Mouse (Mus musculus) midbrain, embryonic 16.5 days (tissue): Measurements from ENCODE around the gene Gm21992. TPM values are rescaled to one million over a fixed set of nuclear protein-coding genes. Genes with fewer than 3 reads are reported as not detected.
"Not testable (repeated sequence)": the region's sequence is repeated elsewhere in the genome, so short reads cannot be mapped to it uniquely, and the experiment has no call there.

Experiments used
- ATAC-seq: fragments of 200-750 bp; cut with Nextera tagmentation; 2 replicates; pipeline ENCODE4 v1.8.0; 2017; ENCODE audit warnings: moderate TSS enrichment
- H3K27ac ChIP-seq: fragments of 300-500 bp; sonication (generic); 2 replicates; pipeline ENCODE4 v1.5.1; 2014; ENCODE audit warnings: mild to moderate bottlenecking, low read length, mixed read lengths
- H3K27me3 ChIP-seq: fragments of 300-500 bp; sonication (generic); 2 replicates; pipeline ENCODE4 v1.6.1; 2014; ENCODE audit warnings: low read depth, low read length, mixed read lengths; ENCODE audit not compliant: control insufficient read depth, insufficient read depth
- H3K36me3 ChIP-seq: fragments of 300-500 bp; sonication (generic); 2 replicates; pipeline ENCODE4 v1.6.1; 2014; ENCODE audit warnings: mild to moderate bottlenecking, low read length, moderate library complexity, mixed read lengths; ENCODE audit not compliant: control insufficient read depth, insufficient read depth
- H3K4me1 ChIP-seq: fragments of 300-500 bp; sonication (generic); 2 replicates; pipeline ENCODE4 v1.6.1; 2014; ENCODE audit warnings: mild to moderate bottlenecking, low read length, mixed read lengths; ENCODE audit not compliant: control insufficient read depth, insufficient read depth
- H3K4me2 ChIP-seq: fragments of 300-500 bp; sonication (generic); 2 replicates; pipeline ENCODE4 v1.6.1; 2014; ENCODE audit warnings: mild to moderate bottlenecking, low read length, mixed read lengths
- H3K4me3 ChIP-seq: fragments of 300-500 bp; sonication (generic); 2 replicates; pipeline ENCODE4 v1.5.1; 2014; ENCODE audit warnings: low read depth, mild to moderate bottlenecking, low read length, moderate library complexity, mixed read lengths
- H3K9ac ChIP-seq: fragments of 300-500 bp; sonication (generic); 2 replicates; pipeline ENCODE4 v1.6.1; 2014; ENCODE audit warnings: low read depth, low read length, mixed read lengths
- H3K9me3 ChIP-seq: fragments of 300-500 bp; sonication (generic); replicated peaks from 2 replicates; pipeline ENCODE4 v1.6.1; 2014; ENCODE audit warnings: mild to moderate bottlenecking, low read length, mixed read lengths; ENCODE audit not compliant: control insufficient read depth, poor library complexity, severe bottlenecking
- WGBS: fragments of 180-500 bp; shearing (Covaris S2); extraction: QIAGEN DNeasy Blood & Tissue Kit; methylation state at CpG from one replicate; pipeline ENCODE4 v1.1.7; 2014; 5-methylcytosine and 5-hydroxymethylcytosine counted together
- polyA plus RNA-seq: library from polyadenylated mRNA; unstranded; fragments of >200 nt; fragmentation: Nextera tagmentation; extraction: Ambion mirVana; gene quantifications from 2 replicates; pipeline ENCODE4 v1.2.1, GENCODE M21; 2015

The Gm21992 gene
- polyA plus RNA-seq, 1 experiment from 2014 or later = 19.0 TPM

DNA sequence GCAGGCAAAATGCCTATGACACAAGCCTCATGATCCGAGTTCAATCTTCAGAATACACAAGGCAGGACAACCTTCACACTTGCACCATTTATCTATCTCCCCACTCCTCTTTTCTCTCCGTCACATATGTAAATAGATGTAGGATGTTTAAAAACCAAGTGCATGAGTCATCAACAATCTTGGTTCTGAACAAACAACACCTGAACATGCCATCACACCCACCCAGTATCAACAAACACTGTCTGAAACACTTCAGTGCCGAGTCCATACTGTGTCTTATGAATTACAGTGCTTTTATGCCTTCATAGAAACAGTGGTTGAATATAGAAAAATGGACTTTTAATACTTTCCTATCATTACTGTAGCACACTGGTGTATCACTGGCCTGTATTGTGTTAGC lies 38.6 kb downstream of the Gm21992 start:
- ATAC-seq = no peak
- Histone ChIP-seq H3K36me3 (peaks cover 5% of the 10 kb centered on the region), H3K27me3 (no peaks in the 10 kb centered on the region), H3K9me3 (no peaks in the 10 kb centered on the region), H3K4me3 (no peak overlapping the region), H3K4me2 (no peak overlapping the region), H3K27ac (no peak overlapping the region), H3K4me1 (no peaks in the 10 kb centered on the region), H3K9ac (no peak overlapping the region)
- WGBS = 84% methylated on average over 3 of the region's 3 CpGs

DNA sequence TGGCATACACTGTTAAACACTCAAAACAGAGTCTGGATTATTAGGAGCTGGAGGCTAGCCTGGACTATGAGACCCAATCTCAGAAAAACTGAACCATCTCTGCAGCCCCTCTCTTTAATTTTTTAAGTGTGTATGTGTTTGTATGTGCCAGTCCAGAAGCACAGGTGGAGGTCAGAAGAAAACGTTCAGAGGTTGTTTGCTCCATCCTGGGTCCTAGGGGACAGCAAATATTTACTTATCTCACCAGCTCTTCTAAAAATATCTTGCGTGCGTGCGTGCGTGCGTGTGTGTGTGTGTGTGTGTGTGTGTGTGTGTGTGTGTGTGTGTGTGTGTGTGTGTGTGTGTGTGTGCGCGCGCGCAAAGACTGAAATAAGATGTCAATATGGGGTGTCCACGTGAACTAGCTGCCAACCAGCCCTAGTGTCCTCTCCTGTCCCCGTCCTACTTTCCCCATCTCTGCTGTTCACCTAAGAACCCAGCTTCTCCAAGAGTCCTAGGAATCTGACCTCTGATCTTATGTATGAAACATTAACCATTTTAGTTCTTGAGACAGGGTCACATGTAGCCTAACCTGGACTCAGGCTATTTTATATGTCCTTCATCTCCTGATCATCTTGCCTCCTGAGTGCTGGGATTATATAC lies 43.8 kb downstream of the Gm21992 start:
- no peak overlapping the region for H3K4me3 ChIP-seq
- no peak overlapping the region for H3K4me2 ChIP-seq
- 90% methylated on average over 11 of the region's 12 CpGs for WGBS
- H3K4me1 ChIP-seq = peaks cover 17% of the 10 kb centered on the region
- H3K36me3 ChIP-seq = peaks cover 18% of the 10 kb centered on the region
- H3K27ac ChIP-seq = no peak overlapping the region
- no peaks in the 10 kb centered on the region for H3K9me3 ChIP-seq
- ATAC-seq = no peak
- H3K27me3 ChIP-seq = no peaks in the 10 kb centered on the region
- no peak overlapping the region for H3K9ac ChIP-seq

DNA sequence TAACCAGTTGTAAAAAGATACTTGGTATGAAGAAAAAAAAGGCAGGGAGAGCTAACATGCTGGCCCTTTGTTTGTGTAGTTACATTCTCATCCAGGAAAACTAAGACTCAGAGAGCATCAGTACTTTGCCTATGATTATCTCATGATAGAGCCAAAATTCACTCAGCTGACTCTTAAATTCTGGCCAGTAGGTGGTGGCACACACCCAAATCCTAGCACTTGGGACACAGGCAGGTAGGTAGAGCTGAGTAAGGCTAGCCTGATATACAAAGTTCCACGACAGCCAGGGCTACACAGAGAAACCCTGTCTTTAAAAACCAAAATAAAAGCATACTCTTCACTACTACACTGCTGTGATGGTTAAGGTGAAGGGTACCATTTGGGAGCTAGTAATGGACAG lies 48.5 kb downstream of the Gm21992 start:
- Histone ChIP-seq H3K4me2 (no peak overlapping the region), H3K4me3 (no peak overlapping the region), H3K27ac (no peak overlapping the region), H3K9ac (no peak overlapping the region), H3K4me1 (peaks cover 54% of the 10 kb centered on the region), H3K36me3 (peaks cover 21% of the 10 kb centered on the region), H3K27me3 (no peaks in the 10 kb centered on the region), H3K9me3 (no peaks in the 10 kb centered on the region)
- no peak for ATAC-seq
- WGBS = 81% methylated on average over 1 of the region's 1 CpGs

DNA sequence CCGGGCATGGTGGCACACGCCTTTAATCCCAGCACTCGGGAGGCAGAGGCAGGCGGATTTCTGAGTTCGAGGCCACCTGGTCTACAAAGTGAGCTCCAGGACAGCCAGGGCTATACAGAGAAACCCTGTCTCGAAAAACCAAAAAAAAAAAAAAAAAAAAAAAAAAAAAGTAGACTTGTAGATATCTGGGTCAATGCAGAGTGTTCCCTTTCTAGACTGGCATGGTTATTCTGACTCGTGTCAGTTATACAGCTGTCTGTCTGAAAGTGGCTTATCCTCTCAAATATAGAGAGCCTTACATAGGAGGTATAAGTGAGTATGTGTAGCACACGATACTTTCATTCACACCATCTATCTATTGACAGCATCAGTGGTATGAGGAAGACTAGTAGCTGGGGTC lies 50.9 kb downstream of the Gm21992 start:
- H3K4me2 ChIP-seq = peak overlapping the region; percentile 17; the same call in 1 of the 2 replicates
- 89% methylated on average over 8 of the region's 8 CpGs for WGBS
- H3K9ac ChIP-seq, H3K9me3 ChIP-seq, ATAC-seq, H3K4me3 ChIP-seq, H3K27ac ChIP-seq, H3K27me3 ChIP-seq: not testable (repeated sequence)
- H3K36me3 ChIP-seq = peaks cover 19% of the 10 kb centered on the region
- H3K4me1 ChIP-seq = peaks cover 58% of the 10 kb centered on the region

DNA sequence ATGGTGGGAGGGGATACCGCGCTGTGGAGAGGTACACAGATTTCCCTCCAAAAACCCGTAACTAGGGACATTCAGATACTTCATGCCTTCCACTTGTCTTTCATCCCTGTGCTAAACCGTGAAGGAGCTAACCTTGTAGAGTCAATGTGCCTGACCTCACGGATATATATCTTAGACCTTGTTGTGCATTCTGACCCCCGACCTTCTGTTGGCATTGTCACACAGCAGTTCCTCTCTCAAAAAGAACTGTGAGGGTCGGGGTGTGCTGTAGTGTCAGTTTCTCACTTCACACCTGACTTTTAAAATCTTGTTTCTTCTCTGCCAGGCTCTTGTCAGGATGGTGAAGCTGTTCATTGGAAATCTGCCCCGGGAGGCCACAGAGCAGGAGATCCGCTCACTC lies 54.5 kb downstream of the Gm21992 start:
- ATAC-seq = no peak
- Histone ChIP-seq H3K4me1 (peaks cover 45% of the 10 kb centered on the region), H3K27ac (peak overlapping the region; percentile 98), H3K4me2 (peak overlapping the region; percentile 58), H3K9me3 (no peaks in the 10 kb centered on the region), H3K9ac (peak overlapping the region; percentile 91), H3K27me3 (no peaks in the 10 kb centered on the region), H3K36me3 (peaks cover 7% of the 10 kb centered on the region), H3K4me3 (peak overlapping the region; percentile 80)
- WGBS = 4% methylated on average over 9 of the region's 9 CpGs

DNA sequence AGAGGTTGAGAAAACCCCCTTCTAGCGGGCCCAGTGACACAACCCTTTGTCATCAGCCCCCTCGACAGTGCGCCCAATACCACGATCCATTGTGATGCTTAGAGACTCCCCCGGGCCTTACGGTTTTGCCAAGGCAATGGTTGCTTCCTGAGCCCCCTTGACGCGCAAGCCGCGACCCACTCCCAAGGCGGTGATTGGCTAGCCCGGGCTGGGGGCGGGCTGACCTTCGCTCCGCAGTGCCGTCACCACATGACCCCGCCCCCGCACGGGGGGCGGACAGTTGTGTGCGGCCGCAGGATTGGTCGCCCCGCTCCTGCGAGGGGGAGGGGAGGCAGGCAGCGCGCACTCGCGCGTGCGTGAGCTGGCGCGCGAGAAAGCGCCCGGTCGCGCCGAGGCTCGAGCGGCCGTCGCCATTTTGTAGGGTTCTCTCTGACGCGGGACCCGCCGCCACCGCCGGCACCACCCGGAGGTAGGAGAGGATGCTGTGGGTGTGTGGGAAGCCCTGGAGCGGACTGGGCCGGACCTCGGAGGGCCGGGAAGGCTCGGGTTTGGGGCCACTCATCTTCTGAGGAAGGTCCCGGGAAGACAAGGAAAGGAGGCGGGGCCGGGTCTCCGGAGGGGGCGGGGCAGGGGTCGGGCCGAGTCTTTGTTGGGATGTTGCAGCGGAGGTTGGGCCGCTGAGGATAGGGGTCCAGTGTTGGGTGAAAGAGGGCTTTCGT lies 55.1 kb downstream of the Gm21992 start, which contains the start of gene Rbm4b:
Gene Rbm4b (plus strand): TSS at position 305 of the 719 bp plus-strand sequence.
- no peaks in the 10 kb centered on the region for H3K27me3 ChIP-seq
- peaks cover 41% of the 10 kb centered on the region for H3K4me1 ChIP-seq
- H3K4me2 ChIP-seq = peak within 1 kb of the TSS; percentile 68
- H3K36me3 ChIP-seq = peaks cover 11% of the 10 kb centered on the region
- WGBS = under 1% methylated on average over 64 of the region's 65 CpGs
- peak within 1 kb of the TSS; percentile 91 for H3K9ac ChIP-seq
- H3K27ac ChIP-seq = peak within 1 kb of the TSS; percentile 98
- H3K4me3 ChIP-seq = peak within 1 kb of the TSS; percentile 80
- H3K9me3 ChIP-seq = no peaks in the 10 kb centered on the region
- ATAC-seq = peak; percentile 96

DNA sequence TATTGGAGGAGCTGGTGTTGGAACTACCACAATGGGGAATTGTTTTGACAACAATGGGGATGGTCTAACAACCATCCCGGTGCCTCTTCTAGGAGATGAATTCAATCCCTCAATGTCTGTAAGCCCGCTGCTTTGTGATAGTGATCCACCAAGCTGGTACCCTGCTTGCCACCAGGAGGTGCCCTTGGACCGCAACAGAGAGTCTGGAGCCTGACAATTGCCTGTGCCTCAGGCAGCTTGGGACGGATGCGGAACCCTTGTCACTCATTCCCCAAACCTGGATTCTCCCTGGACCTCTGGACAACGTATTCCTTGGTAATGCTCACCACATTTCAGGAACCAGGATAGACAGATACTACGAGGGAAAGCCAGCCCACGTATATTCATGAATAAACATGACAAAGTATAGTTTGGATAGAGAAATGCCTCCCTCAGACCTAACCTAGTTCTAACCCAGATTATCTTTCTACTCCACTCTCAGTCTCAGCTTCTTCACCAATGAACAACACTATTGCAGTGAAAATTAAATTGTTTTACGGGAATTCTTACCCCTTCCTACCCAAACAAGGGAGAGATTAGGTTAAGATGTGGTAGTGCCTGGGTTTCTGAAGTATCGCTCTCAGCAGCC lies 55.7 kb downstream of the Gm21992 start:
- WGBS = under 1% methylated on average over 10 of the region's 10 CpGs
- Histone ChIP-seq H3K4me3 (peak overlapping the region; percentile 80), H3K4me2 (peak overlapping the region; percentile 68), H3K9me3 (no peaks in the 10 kb centered on the region), H3K4me1 (peaks cover 35% of the 10 kb centered on the region), H3K27me3 (no peaks in the 10 kb centered on the region), H3K36me3 (peaks cover 11% of the 10 kb centered on the region), H3K9ac (peak overlapping the region; percentile 51), H3K27ac (peak overlapping the region; percentile 98)
- ATAC-seq = peak; percentile 82

DNA sequence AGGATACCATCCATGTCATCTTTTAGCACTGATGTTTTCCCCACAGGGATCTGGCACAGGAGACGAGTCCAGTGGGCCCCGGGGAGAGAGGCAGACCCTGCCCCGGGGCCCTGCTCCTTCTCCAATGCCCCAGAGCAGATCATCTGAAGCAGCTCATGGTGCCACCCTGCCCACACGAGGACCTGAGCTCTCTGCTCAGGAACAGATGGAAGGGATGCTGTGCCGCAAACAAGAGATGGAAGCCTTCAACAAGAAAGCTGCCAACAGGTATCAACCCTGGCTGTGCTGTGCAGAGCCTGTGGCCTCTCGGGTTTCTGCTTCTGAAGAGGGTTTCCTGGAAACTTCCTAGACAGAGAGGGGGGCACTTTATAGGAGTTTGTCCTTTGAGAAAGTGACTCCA lies 61.4 kb downstream of the Gm21992 start:
- Histone ChIP-seq H3K9ac (no peak overlapping the region), H3K4me2 (no peak overlapping the region), H3K36me3 (peaks cover 48% of the 10 kb centered on the region), H3K4me3 (no peak overlapping the region), H3K9me3 (no peaks in the 10 kb centered on the region), H3K27ac (no peak overlapping the region), H3K27me3 (no peaks in the 10 kb centered on the region), H3K4me1 (no peaks in the 10 kb centered on the region)
- WGBS = 87% methylated on average over 6 of the region's 6 CpGs
- ATAC-seq = no peak

DNA sequence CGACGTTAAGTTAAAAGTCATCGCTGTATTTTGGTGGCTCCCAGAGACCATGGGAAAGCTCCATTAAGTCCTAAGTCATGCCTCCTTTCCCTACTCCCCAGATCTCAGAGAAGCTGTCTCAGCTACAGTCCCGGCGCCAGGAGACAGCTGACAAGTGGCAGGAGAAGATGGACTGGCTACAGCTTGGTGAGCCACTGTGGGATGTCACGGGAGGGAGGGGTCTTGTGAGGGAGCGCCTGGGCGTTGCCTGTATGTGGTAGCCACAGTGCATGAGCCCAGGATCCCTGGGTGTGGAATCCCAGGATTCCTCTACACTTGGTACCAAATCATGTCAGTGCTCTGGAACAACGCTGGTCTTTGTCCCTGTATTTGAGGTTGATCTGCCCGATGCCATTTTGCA lies 62.9 kb downstream of the Gm21992 start:
- ATAC-seq = no peak
- H3K27ac ChIP-seq = no peak overlapping the region
- no peaks in the 10 kb centered on the region for H3K9me3 ChIP-seq
- H3K4me2 ChIP-seq = no peak overlapping the region
- no peak overlapping the region for H3K9ac ChIP-seq
- peaks cover 54% of the 10 kb centered on the region for H3K36me3 ChIP-seq
- WGBS = 87% methylated on average over 10 of the region's 10 CpGs
- H3K4me3 ChIP-seq = no peak overlapping the region
- H3K27me3 ChIP-seq = no peaks in the 10 kb centered on the region
- no peaks in the 10 kb centered on the region for H3K4me1 ChIP-seq
